Mouse (Mus musculus) frontal cortex, adult (tissue): ENCODE measurements around the gene AC109138.7.
"Not testable (repeated sequence)": the region's sequence is repeated elsewhere in the genome, so short reads cannot be mapped to it uniquely, and the experiment has no call there.

Source experiments
- ATAC-seq: cut with Nextera tagmentation; 2 replicates; pipeline ENCODE4 v1.9.2; 2017; ENCODE audit warnings: mild to moderate bottlenecking, moderate library complexity, mixed read lengths; ENCODE audit not compliant: low TSS enrichment

Gene AC109138.7

DNA sequence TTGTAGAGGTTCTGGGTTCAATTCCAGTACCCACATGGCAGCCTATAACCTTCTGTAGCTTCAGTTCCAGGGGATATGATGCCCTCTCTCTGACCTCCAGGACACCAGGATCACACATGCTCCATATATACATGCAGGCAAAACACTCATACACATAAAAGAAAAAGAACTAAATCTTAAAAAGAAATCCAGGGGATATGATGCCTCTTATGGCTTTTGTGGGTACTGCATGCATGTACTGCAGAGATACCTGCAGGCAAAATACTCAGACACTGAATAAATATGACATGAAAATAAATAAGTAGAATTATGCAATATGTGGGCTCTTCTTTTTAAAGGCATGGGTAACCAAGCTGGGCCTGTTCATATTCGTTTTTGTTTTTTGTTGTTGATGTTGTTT, 32.9 kb downstream of the AC109138.7 start:
- ATAC-seq: no peak

DNA sequence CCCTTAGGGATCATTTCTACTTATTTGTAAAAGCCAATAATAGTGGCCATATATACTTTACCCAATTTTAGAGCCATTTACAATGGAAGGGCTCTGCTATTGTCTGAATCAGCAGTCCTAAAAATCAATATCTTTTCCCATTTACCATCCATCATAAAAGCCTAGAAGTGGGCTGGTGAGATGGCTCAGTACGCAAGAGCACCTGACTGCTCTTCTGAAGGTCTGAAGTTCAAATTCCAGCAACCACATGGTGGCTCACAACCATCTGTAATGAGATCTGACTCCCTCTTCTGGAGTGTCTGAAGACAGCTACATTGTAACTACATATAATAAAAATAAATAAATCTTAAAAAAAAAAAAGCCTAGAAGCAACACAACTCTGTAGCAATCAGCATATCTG, 34.5 kb downstream of the AC109138.7 start:
- ATAC-seq: not testable (repeated sequence)

DNA sequence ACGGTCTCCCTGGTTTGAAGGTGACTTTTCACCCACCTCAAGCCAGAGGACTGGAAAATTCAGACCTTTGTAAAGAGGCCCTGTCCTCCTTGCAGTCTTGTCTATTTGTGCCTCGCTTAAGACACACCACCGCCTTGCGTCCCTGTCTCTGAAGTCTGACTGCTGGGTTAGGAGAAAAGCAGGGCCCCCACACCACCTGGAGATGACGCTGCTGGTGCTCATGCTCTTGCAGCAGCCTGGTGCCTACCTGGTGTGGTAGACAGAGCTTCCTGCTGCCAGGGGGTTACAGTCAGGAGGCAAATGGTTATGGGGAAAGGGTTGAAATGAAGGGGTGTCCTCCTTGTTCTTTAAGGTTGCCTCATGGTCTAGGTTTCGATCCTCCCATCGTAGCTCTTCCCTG, 40.1 kb downstream of the AC109138.7 start:
- no peak for ATAC-seq

DNA sequence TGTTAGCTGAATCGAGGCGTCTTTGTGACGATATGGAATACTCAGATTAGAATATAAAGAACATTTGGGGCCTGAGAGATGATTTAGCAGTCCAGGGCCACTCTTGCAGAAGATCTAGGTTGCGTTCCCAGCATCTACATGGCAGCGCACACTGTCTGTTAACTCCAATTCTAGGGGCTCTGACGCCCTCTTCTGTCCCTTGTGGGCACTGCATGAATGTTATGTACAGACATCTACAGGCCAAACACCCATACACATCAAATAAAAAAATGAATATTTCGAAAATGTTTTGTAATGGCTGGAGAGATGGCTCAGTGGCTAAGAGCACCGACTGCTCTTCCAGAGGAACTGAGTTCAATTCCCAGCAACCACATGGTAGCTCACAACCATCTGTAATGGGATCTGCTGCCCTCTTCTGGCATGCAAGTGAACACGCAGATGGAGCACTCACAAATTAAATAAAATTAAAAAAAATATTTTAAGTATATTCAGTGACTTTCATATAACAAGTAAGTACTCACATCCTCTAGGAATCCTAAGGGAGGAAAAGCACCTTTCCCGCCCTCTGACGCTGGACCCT, 41.5 kb downstream of the AC109138.7 start:
- no peak for ATAC-seq

DNA sequence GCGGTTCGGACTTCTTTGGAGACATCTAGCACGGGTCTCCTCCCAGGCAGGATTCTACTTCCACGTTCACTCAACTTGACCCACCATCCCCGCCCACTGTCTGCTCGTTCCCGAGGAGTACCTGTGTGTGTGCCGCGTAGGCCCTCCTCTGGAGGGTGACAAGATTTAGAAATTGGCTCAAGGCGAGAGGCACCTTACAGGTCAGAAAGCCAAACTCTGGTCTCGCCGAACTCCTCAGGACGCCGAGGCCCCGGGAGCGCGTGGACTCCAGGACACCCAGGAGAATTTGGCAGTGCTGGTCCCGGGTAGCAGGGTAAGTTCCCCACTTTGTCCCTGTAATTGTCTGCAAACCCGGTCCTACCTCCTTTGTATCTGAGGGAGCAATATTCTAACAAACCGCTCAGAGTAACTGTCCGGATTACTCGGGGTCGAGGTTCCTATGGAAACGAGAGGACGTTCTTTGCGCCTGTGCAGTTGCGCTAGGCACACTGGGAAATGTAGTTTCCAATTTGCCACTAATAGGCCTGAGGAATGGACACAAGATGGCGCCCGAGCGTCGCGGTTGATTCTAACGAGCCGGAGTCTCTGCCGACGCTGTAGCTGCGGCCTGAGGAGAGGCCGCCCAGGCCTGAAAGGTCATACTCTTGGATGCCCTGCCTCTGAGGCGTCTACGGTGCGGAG, 43.2 kb downstream of the AC109138.7 start:
- peak; percentile 92 for ATAC-seq

DNA sequence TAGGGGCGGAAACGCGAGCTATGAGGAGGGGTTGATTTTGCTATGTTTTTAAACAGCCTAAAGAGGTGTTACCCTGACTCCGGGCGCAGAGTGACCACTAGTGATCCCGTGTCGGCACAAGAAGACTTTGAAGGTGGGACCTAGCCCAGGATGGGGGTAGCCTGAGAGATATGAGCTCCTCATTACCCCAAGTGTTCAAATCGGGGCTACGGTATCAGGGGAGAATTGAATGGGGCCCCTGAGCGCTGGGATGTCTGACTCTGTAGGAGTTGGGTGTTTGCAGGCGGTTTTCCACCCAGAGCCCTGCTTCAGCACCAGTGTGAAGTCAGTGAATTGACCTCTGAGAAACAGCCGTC, 43.7 kb downstream of the AC109138.7 start:
- peak; percentile 42; the same call in 1 of the 2 replicates for ATAC-seq

DNA sequence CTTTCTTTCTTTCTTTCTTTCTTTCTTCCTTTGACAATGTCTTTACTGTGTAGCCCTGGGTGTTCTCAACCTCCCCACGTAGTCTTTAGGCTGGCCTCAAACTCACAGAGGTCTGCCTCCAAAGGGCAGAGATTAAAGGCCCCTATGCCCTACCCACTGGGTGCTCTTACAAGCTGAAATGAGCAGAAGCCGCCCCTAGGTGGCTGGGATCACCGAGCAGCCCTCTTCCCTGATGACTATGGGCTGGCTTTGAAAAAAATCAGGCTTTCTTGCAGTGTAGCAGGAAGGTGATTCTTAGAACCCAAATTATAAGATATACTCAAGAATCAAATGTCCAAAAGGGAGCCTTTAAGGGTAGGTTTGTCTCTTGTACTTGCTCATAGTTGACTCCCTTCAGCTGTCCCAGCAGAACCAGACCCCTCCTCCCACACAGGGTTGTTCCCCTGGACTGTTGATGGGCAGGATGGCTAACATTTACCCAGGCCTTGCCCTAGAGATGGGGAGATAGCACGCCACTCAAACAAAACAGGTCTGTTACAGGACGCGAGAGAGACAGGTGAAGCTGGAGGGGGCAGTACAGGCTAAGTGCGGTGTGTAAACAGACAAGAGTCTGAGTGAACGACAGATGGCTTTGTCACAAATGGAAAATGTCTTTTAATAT, 47.0 kb downstream of the AC109138.7 start:
- ATAC-seq: no peak

DNA sequence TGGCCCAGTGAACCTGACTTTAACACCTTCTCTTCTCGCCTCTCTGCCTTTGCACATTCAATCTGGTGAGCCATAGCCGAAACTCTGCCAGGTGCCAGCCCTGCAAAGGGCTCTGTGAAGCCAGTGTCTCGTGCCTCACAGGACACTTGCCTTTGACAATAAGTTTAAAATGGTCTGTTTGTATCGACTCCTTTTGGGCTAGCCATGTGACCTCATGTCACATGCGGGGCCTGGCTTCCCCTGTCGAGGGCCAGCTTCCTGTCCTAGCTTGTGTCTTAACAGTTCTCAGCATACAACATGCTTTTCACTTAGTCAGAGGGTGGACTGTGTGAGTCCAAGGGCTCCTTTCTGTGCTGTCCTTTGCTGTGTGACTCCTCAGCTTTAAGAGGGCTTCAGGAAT, 48.6 kb downstream of the AC109138.7 start:
- no peak for ATAC-seq

DNA sequence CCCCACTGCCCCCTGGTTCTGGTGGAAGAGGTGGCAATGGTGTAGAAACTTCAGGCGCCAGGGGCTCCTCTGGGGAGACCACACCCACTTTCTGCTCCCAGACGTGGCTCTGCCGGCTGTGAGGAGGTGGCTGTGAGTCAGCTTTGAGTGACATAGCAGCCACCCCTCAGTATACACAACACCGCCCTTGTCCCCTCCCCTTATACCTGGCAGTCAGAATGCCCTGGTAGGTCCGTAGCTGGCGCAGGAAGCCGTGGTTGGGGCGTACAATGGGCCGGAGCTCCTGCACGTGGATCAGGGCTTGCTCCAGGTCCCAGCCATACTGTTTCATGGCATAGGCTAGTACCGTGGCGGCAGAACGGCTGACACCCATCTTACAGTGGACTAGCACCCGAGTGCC, 49.5 kb downstream of the AC109138.7 start:
- no peak for ATAC-seq

DNA sequence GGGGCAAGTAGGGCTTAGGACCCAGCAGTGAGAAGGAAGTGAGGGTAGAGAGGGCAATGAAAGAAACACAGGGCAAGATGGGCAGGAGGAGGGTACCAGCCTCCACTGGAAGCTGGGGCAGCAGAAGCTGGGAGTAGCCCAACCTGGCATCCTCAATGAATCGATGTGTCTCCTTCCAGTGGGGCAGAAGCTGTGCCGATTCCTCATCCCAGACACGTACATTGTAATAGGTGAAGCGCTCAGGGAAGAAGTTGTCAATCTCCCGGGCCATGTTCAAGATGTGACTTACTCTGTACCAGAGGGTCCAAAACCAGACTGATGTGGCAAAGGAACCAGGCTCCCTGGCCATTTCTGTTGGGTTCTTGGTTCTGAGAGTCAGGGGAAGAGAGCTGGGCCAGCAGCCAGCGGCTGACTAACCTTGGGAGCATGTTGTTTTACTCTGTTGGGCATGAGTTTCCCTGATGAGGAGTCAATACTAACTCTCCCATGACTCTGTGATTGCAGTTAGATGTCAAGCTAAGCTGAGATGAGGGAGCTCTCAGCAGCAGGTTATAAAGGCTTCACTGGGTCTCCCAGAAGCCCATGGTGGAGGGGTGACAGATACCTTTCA, 50.1 kb downstream of the AC109138.7 start:
- no peak for ATAC-seq

DNA sequence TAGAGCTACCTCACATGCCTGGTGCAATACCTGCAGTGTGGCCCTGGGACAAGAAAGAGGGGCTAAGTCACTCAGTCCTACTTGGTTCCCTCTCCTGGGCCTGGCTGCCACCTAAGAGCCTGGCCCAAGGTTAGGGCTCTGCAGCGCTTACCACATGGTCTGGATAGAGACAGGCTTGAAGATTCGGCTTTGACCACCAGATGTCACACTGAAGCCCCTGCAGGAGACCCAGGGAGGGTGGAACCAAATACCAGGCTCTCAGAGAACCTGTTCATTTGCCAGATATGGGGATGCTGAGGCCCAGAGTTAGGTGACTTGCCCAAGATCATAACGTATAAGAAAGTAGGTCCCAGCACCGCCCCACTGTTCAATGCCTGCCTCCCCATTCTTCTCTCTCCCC, 51.8 kb downstream of the AC109138.7 start:
- ATAC-seq: no peak

DNA sequence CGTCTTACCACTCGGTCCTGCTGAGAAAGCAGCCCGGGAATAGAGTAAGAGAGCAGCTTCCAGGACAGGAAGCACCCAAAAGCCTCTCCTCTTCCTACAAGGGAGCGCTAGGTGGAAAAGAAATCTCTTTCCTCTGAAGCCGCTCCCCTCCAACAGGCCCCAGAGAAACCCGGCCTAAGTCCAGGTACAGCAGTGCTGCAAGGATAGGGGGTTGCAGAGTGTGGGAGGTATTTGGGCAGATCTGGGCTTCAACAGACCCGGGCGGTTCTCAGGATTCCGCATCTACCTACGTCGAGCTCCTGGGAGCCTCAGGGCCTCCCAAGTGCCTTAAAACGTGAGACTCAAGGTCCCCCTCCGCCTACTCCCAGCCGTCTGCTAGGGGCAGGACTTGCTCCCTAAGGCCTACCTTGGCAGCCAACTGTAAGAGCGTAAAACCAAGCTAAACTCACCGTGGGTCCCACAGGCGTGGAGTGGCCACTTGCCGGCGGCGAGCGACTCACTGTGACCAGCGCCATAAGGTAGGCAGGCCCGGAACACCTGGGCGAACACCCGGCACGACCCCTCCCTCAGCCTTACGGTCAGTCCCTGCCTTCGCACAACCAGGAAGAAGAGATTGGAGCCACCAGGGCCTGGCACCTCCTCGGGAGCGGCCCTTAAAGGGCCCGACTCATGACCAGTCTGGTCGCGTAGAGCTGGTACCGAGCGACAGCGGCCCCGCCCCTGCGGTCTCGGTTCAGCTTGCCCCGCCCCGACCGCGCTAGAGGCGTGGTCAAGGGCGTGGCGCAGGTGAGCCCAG, 54.6 kb downstream of the AC109138.7 start, which contains the start of gene Ssh3:
TSS of gene Ssh3 (minus strand) at position 615 of the 796 bp plus-strand sequence.
- peak; percentile 78 for ATAC-seq

DNA sequence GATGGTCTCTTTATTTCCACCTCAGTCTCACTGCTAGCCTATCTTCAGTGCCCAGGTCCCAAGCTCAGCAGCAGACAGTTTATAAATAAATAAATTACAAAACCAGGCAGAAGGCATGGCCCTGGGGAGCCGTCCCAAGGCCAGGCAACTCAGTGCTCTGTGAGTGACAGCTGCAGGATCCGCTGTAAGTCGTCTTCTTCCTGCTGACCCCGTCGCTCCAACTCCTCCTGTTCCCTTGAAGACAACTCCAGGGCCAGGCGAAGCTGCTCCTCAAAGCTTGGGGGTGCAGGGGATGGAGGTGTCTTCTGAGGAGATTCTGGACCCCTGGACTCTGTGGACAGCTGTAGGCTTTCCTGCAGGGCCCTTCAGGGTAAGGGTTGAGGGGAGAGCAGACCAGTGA, 56.0 kb downstream of the AC109138.7 start:
- ATAC-seq: no peak

DNA sequence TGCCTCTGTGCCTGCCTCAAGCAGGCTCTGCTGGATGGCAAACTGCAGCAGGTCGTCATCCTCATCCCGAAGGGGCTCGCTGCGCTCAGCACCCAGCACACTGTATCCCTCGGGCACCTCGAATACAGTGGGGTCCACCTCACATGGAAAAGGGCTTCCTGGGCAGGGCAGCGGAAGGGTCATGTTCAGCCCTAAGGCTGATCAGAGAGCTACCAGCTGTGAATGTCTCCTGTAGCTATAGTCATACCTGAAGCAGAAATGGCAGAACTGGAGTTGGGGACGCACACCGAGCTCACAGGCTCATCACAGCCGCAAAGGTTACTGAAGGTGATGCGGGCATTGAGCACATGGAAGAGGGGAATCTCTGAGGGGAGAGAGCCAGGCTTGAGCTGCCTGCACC, 56.8 kb downstream of the AC109138.7 start:
- ATAC-seq: no peak

DNA sequence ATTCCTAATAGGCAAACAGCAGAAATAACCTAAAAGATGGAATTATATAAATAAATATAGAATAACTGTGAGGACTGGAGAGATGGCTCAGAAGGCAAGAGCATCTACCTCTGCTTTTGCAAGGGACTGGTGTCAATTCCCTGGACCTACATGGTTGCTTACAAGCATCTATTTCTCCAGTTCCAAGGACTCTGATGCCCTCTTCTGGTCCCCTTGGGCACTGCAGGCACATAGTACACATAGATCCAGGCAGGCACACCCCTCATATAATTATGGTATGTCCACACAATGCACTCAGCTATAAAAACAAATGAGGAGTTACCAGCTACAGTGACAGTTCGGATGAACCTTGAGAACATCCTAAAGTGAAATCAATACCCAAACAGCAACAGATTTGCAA, 65.3 kb downstream of the AC109138.7 start:
- ATAC-seq: no peak

DNA sequence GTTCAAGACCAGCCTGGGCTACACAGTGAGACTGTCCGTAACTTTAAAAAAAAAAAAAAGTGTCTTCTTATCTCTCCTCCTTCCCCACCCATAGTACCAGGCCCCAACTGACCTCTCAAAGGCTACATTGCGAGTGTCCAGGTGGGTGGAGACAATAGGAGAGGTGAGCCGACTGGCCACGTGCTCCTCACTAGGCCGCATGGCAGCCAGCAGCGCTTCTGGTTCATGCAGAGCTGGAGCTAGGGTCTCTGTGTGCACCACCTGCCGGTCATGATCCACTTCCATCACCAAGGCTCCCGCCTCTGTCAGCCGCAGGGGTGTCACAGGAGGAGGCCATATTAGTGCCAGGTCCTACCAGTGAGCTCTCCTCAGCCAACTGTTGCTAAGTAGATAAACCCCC, 66.3 kb downstream of the AC109138.7 start:
- ATAC-seq: no peak
